Mouse (Mus musculus) c-Kit-negative CD71-positive TER-119-positive erythroid progenitor cells, embryonic 14.5 days (primary cell): ENCODE results near the gene D10Jhu81e.

Experiments used
- DNase-seq: peaks from one replicate; pipeline ENCODE4 v3.0.0-alpha.2; 2013; ENCODE audit warnings: low read depth, low spot score

Gene D10Jhu81e

DNA sequence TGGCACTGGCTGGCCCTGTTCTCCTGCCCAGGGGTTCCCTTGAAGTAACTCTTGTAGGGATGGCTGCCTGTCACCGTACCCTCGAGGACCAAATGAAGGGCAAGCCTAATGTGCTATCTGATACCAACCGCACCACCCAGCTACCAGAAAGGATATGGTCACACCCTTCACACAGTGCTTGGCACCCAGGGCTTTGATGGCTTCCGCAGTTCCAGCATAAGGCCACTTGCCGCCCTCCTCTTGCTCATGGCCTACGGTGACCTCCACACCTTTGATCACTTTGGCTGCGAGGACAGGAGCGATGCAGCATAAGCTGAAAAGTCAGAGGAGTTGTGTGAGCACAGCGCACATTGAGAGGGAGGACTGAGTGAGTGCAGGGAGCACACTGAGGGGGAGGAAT is 6.3 kb downstream of the D10Jhu81e start:
- DNase-seq = no peak

DNA sequence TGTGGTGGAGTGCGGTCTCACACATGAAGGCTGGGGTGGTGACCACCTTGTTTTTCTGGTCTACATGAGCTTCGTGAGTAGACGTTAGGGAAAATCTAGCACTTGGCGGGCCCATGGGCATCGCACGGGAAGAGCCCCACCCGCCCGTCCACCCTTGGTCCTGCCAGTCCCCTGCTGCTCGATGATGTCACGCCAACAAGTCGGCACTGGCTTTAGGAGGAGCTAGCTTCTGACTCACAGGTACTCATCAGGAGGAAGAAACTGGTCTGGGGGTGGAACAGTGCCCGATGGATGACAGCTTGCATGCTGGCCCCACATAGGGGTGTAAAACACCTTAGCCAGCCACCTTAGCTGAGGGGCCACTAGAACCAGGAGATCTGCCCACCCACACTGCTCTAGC is 6.9 kb downstream of the D10Jhu81e start:
- DNase-seq = no peak

DNA sequence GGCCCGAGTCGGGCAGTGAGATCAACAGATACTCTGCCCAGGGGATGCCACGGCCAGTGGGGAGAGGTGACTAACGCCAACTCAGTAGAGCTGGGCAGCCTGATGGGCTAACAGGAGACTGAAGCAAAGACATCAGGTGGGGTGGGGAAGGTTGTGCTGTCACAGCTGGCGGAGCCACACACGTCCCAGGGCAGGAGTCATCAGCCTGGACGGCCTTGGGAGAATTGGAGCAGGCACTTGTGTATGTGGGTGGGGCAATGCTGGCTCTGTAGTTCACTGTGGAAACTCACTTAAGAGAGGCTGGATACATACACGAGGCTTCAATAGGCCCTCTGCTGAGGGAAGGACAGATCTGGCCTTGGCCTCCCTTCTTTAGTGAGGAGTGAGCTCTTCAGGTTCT is 8.5 kb downstream of the D10Jhu81e start:
- no peak for DNase-seq

DNA sequence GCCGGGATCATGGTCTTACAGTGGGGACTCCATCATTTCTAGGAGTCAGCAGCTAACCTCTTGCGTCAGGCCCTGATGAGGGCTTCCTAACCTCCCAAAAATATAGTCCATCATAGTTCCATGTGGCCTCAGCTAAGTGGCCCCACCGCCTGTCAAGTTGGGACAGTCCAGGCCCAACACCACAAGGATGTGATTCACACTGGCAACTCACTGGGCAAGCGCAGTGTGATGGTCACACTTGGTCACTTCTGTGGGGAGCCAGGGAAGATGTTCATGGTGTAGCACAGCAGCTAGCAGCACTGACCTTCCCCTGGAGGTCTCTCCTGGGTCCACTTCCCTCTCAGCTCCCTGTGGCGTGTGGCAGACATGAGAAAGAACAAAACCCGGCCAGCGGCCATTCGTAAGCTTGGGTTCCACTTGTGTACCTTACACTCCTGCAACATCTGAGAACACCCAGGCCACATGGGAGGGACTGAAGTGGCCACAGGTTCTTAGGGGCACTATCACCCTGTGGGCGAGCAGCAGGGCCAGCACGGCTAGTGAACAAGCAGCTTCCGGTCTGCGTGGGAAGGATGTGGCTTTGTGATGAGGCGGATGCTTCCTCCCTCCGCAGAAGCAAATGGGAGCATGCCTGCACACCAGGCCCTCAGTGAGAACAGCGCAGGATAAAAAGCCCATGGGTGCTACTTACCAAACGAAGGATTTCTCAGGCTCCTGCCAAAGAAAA is 9.1 kb downstream of the D10Jhu81e start:
- DNase-seq = no peak

DNA sequence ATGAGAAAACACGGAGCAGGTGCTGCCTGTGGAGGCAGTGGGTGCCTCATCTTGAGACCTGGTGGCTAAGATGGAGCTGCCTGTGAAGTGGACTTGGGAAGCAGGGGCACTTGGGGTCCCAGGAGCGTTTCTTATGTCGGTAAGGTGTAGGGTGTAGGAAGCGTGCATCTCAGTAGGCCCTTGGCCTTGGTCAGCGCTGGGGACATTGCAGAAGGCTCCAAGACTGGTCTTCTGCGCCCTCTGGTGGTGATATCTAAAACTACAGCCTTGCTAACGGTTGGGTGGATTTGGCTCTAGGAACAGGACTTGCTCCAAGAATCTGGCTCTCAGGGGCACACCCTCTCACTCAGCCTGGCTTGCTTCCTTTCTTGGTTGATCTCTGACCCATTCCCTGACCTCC is 9.7 kb downstream of the D10Jhu81e start:
- peak; percentile 70 for DNase-seq

DNA sequence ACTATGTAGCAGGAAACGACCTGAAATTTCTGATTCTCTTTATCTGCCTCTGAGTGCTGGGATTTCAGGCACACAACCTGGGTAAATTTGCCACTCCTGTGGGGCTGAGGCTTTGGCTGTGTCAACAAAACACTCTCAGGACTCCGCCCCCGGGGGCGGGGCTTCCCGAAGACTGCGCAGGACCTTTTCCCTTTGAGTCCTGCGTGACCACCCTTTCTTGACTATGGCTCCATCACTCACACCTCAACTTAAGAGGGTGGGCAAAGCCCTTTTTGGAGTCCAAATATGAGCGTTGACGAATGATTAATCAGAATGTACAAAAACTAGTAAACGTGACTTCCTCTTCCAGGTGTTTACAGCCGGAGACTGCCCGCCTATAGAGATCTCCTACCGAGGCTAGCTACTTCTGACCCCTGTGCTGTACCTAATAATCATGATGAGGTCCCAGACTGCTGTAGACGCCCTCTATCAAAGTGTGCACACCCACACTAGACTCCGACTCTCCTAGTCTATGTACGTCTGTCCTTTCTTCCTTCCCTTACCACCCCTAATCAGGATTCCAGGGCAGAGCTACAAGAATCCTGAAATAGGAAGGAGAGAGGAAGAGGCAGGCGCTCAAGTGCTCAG is 10.2 kb downstream of the D10Jhu81e start:
- peak; percentile 24 for DNase-seq

DNA sequence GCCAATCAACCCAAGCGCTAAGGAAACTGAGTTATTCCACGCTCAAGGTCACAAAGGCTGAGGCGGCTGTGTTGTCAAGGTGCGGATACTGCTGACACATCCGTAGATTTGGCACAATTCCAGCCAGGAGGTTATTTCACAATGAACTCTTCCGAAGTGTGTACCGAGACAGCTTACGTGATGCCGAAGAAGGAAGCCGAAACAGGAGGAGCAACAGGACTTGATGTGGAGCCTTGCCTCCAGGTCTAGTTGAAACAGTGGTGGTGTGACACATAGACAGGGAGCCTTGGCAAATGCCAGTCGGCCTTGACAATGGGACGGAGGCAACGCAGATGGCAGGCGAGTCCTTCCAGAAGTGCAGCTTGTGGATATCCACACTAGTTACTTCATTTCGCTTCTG is 11.5 kb downstream of the D10Jhu81e start:
- no peak for DNase-seq

DNA sequence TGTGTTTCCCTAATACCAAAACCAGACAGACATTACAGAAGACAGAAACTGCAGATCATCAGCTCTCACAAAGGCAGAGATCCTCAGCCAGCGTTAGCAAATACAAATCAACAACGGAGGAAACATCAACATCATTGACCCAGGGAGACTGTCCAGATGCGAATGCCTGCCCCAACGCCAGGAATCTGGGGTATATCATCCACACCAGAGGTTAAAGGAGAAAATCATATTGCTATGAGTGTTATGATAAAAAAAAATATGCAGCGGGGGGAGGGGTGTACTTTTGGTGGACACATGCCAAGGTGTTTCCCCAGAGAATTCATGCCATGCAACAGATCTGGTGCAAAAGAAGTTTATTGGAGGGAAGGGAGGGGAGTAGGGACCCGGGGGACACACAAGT is 12.7 kb downstream of the D10Jhu81e start:
- DNase-seq = no peak

DNA sequence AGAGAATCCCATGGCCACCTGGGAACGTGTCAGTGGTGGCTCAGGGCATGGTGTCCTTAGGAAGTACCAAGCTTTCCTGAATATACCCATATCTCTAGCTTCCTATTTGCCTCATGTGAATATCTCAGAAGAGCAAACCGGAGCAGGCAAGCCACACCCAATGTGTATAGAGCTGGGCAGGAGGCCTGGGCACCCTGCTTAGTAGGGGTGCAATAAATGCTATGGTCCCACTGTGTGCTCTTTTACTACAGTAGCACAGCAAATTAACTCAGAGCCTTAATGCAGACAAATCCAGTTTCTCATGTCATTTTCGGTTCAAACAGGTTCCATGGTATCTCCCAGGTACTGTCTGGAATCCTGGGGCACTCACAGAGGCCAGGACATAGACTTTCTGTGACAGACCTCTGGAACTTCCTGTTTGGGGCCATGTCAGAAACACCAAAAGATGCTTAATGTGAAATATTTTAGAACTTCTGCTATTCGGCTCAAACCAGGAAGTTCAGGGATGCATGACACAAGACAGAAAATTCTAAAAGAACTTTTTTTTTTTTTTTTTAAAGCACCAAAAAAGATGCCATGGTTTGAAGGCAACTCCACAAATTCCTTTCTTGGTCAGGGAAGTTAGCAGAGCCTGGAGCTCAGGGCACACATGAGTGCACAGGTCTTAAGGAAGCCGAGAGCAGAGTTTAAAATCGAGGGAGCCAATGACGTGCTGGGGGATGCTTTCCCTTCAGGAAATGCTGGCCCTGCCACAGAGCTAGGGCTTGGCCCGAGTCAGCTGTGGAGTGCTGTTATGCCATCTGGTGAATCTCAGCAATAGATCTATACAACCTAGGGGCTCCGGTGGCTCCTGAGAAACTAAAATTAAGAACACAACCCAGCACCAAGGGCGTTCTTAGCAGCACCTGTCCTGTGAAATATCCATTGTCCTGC is 20.5 kb downstream of the D10Jhu81e start:
- DNase-seq = no peak

DNA sequence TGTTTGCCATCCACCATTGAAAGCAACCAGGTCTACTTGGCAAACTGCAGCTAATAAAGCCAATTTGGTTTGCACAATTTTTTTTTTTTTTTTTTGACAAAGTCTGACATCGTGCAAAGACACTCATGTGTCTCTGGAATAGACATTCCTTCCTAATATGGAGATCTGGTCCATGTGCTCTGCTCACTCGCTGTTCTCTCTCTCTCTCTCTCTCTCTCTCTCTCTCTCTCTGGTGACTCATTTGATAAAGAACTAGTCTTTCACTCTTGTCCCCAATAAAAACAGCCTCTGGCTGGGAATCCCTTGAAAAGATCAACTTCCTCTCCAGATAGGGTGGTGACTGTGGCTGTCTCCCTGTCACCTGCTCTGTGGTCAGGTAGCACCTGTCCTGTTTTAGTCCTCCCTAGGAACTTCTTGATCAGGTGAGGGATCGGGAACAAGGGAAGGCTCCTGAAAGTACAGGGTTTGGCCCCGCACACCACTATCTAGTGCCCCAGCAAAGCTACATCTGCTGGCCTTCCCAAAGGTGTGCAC is 21.6 kb downstream of the D10Jhu81e start:
- DNase-seq = no peak

DNA sequence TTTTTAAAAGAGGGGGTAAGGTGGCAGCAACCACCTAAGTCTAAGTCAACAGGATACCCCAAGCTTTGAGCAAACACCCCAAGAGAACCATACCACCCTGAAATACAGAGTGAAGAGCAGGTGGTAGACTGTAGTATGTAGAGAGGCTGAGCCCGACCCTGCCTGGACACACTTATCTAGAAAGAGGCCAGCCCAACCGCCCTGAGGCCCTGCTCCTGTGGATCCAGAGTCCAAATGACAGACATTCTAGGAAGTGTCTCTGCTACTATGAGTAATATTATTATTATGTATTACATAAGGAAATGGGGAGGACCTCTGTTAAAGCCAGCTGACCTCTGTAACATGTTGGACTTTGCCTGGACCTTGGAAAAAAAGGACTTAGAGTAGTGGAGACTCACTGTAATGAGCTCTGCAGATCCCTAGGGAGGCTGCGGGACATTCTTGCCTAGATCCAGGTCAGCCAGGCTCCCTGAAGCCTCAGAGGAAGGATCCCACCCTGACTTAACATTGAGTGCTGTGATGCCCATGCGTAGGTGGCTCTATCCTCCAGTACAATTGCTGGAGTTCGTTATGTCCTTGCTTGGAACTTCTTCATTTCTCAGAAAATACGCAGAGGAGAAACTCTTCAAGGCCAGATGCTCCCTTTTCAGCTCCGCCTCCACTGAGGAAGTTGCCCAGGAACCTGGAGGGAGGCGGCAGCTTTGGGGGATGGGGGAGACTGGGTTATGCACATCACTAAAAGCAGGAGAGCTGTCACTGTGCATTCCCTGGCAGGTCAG is 25.7 kb downstream of the D10Jhu81e start:
- DNase-seq = no peak

DNA sequence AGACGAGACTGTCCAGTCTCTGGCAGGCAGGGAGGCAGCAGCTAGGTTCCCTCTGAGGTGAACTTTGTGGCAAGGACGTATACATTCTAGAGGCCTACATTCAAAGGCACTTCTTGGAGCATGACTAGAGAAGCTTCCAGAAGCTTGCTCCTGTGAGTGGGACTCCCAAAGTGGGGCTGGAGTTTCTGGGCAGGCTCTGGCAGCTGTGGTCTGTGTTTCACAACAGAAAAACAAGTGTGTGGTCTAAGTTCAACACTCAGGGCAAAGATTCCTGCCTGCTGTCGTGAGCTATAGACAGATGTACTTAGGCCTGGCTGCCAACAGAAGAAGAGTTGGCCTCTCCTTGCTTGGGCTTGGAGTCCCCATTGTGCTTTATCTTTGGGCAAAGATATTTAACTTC is 28.7 kb downstream of the D10Jhu81e start:
- DNase-seq = no peak

DNA sequence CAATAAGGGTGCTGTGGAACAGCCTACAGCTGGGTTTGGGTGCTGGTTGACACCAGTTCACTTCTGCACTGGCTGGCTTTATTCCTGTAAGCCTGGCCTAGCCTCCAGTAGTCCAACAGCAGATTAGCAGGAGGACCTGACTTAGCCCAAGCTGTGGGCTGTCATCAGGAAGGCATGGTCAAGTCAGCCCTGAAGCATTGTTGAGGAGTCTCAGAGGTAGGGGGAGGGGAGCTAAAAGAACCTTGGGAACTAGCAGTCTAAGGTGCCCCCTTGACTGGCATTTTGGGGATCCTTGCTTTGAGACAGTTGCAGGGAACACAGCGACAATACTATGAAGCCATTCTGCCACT is 29.4 kb downstream of the D10Jhu81e start:
- no peak for DNase-seq

DNA sequence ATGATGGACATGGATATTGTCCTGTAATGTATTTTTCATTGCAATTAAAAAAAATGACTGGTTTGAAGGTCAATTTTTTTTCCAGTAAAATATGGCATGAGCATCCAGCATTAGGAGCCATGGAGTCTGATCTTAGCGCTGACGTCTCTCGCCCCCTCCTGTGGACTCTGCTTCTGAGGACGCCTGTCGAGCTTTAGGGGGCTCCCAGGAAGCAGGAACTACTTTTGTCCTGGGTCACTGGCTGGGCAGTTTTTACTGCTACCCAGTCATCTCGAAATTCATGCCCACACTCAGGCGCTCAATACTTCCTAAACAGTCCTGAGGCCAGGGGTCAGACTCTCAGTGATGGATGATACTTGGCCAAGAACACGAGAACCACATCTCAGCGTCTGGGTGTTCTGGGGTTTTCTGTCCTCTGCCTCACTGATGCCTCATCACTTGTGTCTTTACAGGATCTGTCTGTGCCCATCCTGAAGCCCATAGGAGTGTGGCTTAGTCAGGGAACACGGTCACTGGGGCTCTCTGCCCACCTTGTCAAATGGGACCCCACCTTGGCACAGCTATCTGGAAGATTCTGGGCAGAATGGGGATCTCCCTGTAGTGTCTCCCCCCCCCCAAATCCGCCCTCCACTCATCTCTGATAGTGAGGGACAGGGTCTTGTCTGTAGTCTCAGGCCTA is 29.9 kb downstream of the D10Jhu81e start:
- no peak for DNase-seq

DNA sequence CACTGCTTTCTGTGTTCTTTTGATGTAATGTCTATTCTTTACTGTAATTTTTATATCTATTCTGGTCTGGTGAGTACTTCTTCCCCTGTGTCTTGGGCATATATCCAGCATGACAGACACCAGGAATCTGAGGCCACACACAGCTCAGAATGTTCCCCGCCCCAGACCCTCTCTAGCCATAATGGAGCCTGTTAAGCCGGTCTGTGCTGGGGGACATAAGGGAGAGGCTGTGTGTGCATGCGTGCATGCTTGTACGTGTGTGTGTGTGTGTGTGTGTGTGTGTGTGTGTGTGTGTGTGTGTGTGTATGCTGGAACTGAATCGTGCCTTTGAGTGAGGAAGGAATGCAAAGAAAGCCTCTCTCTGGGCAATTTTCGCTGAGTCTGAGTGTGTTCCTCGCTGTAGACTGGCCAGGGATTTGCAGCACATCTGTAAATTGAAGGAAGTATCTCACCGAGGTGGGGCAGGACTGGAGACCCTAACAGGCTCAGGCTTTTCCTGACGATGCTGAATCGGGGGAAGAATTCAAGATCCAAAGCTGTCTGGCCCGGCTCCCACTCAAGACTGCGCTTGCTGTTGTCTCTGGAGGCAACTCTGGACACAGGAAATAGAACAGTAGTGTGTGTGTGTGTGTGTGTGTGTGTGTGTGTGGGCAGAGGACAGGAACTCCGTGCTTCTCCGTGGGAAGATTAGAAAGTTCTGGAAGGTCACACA is 30.6 kb downstream of the D10Jhu81e start:
- no peak for DNase-seq

DNA sequence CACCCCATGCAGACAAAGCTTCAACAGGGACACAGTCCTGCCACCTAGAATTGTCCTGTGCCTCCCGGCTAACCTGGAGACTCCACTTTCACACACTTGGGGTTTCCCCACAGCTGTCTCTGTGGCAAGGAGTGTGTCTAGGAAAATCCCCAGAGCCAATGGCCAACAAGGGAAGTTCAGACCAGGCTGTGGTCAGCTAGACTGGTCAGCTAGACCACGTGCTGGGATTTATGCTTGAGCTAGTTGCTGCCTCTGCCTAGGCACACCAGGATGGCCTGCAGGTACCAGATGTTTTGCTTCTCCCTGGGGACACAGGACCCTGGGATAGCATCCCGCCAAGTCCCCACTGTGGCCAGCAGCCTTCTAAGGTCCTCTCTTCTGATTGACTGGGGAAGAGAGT is 32.4 kb downstream of the D10Jhu81e start:
- no peak for DNase-seq

DNA sequence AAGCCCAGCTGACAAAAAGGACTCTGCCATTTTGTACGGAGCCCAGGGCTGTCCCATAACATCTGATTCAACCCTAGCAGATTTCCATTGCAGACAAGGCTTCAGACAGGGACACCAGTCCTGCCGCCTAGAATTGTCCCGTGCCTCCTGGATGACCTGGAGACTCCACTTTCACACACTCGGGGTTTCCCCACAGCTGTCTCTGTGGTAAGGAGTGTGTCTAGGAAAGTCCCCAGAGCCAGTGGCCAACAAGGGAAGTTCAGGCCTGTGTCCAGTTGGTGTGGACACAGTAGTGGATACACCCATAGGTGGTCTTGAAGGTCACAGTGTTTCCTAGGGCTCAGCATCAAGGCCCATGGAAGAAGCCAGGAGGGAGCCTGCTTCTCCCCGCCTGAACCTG is 33.6 kb downstream of the D10Jhu81e start:
- DNase-seq = no peak

DNA sequence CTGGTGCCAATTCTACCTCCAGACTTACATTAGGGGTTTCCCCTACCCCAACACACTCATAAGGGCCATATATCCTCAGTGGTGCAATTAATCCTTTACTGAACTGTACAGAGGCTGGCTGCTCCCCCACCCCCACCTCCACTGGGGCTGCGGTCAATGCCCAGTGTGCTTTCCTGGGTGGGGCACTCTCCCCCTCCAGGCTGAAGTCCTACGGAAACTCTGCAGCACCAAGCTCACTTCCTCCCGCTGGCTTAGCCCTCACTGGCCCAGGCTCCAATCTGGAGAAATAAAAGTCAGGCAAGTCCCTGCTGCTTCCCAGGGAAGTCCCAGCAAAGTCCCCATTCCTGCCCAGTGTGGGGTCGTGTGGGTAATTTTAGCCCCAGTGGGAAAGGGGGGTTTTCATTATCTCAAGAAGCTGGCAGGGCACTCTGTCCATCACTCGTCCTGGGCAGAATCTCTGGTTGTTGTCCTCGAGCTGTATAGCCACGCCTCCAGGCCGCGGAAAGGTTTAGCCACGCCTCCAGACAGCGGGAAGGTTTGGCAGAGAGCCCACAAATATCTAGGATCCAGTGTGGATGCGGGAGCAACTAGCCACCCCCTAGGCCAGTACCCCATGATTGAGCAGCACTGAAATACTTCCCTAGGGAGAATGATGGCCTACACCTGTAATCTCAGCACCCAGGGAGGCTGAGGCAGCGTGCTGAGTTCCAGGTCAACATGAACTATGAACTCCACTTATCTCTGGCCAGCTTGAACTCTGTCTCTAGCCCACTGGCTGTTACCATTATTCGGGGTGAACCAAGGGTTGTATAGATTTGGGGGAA is 34.4 kb downstream of the D10Jhu81e start:
- DNase-seq = no peak

DNA sequence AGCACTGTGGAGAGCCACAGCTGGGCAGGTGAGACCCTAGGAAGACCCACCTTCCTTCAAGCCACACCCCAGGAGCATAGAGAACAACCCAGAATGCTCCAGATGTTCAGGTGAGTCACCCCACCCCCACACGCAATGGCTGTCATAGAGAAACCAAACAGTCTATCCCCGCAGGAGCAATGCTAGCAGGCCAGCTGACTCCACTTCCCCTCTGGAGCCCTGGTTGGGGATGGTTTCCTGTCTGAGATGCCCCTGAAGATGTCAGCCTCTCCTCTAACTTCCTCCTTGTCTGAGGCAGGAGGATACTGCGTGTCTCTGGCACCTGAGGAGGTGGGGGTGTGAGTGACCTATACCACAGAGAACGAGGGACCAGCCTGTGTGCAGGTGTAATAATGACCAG is 35.2 kb downstream of the D10Jhu81e start:
- no peak for DNase-seq
